Mouse (Mus musculus): ENCODE results near the gene Pigo. TPM values are rescaled to one million over a fixed set of nuclear protein-coding genes. Genes with fewer than 3 reads are reported as not detected.

The Pigo gene
- polyA plus RNA-seq, 1 experiment from 2014 or later, result 13.2 TPM

DNA sequence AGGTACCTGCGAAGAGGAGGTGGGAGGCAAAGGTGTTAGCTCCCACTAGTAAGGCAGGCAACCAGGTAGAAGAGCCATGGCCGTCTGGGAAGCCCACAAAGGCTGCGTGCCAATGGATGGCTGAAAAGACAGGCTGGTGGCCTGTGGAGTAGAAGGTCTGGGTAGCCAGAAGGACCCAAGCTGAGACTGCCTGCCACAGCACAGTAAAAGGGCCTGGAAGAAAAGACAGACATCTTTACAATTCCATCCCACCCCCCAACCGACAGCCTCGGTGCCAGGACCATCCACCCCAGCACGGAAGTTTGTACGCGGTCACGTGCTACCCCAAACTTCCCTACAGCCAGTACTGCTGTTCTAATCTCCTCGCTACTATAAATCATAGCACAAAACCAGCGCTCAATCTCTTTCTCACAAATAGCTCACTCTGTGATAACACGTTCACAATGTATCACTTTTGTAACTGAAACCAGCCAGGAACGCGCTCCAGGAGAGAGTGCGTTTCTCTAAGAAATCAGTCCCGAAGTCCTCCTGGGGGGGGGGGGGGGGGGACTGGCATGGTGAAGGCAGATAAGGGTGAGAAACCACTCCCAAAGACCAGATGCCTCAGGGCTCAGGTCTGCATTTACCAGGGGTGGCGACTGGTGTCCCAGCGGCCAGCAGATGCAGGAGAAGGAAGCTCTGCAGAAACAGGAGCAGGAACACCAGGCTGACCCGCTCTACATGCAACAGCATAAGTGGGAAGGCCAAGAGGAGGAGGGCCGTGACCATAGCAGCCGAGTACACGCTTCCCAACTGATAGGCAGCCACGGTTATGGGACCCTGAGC, 5.8 kb downstream of the Pigo start:
- Histone ChIP-seq H3K27ac (ENCODE audit: low read depth, low read length) (no peak overlapping the region), H3K4me3 (ENCODE audit: low read depth, low read length) (no peak overlapping the region), H3K4me2 (no peak overlapping the region), H3K36me3 (ENCODE audit: control insufficient read depth, insufficient read depth, low read length) (peaks cover 24% of the 10 kb centered on the region), H3K9ac (ENCODE audit: low read depth, low read length) (no peak overlapping the region), H3K27me3 (ENCODE audit: control insufficient read depth, insufficient read depth, low read length) (no peaks in the 10 kb centered on the region), H3K9me3 (replicated peaks; ENCODE audit: control insufficient read depth, low read length) (no peaks in the 10 kb centered on the region), H3K4me1 (ENCODE audit: control insufficient read depth, insufficient read depth, low read length) (peaks cover 3% of the 10 kb centered on the region)
- no peak for ATAC-seq (replicated peaks; ENCODE audit: insufficient number of reproducible peaks, low FRiP score, low TSS enrichment)
- 85% methylated on average over 23 of the region's 23 CpGs for WGBS (ENCODE audit: insufficient replicate concordance)

DNA sequence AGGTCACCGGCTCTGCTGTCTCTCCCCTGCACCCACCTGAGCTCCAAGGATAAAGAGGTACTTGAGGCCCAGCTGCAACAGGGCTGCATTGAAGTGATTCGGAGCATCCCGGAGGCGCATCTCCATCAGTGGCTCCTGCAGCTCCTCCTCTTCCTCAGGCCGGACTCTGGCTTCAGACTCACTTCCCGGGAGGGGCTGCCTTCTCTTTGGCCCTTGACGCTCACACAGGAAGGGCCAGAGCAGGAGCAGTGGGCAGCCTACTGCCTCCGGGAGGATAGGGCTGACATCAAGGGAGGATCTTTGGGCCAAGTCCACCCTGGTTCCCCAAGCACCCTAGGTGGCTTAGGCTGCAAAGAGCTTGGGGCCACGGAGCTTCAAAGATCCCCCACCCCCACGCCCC, 6.4 kb downstream of the Pigo start:
- H3K36me3 ChIP-seq (ENCODE audit: control insufficient read depth, insufficient read depth, low read length), result peaks cover 24% of the 10 kb centered on the region
- no peaks in the 10 kb centered on the region for H3K4me1 ChIP-seq (ENCODE audit: control insufficient read depth, insufficient read depth, low read length)
- ATAC-seq (replicated peaks; ENCODE audit: insufficient number of reproducible peaks, low FRiP score, low TSS enrichment), result no peak
- H3K4me2 ChIP-seq, result no peak overlapping the region
- WGBS (ENCODE audit: insufficient replicate concordance), result 92% methylated on average over 10 of the region's 10 CpGs
- H3K27me3 ChIP-seq (ENCODE audit: control insufficient read depth, insufficient read depth, low read length), result no peaks in the 10 kb centered on the region
- no peak overlapping the region for H3K27ac ChIP-seq (ENCODE audit: low read depth, low read length)
- no peak overlapping the region for H3K9ac ChIP-seq (ENCODE audit: low read depth, low read length)
- H3K4me3 ChIP-seq (ENCODE audit: low read depth, low read length), result no peak overlapping the region
- no peaks in the 10 kb centered on the region for H3K9me3 ChIP-seq (replicated peaks; ENCODE audit: control insufficient read depth, low read length)

DNA sequence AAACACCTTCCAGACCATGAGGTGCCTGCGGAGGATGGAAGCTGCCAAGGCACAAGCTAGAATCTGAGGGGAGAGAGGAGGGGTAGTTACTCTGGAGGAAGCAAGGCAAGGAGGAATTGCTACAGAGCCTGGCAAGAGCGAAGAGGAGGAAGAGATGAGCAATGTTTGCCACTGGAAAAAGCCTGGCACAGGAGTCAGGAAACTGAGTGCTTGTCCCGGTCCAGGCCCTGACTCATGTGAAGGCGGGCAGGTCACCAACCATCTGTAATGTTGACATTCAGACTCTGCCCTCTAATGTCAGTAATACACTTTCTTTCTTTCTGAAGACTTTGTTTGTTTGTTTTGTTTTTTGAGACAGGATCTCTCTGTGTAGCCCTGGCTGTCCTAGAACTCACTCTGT, 7.5 kb downstream of the Pigo start:
- Histone ChIP-seq H3K27ac (ENCODE audit: low read depth, low read length) (no peak overlapping the region), H3K4me1 (ENCODE audit: control insufficient read depth, insufficient read depth, low read length) (no peaks in the 10 kb centered on the region), H3K9ac (ENCODE audit: low read depth, low read length) (no peak overlapping the region), H3K27me3 (ENCODE audit: control insufficient read depth, insufficient read depth, low read length) (no peaks in the 10 kb centered on the region), H3K4me3 (ENCODE audit: low read depth, low read length) (no peak overlapping the region), H3K36me3 (ENCODE audit: control insufficient read depth, insufficient read depth, low read length) (peaks cover 21% of the 10 kb centered on the region), H3K9me3 (replicated peaks; ENCODE audit: control insufficient read depth, low read length) (no peaks in the 10 kb centered on the region), H3K4me2 (no peak overlapping the region)
- ATAC-seq (replicated peaks; ENCODE audit: insufficient number of reproducible peaks, low FRiP score, low TSS enrichment), result no peak
- WGBS (ENCODE audit: insufficient replicate concordance), result 87% methylated on average over 4 of the region's 4 CpGs

DNA sequence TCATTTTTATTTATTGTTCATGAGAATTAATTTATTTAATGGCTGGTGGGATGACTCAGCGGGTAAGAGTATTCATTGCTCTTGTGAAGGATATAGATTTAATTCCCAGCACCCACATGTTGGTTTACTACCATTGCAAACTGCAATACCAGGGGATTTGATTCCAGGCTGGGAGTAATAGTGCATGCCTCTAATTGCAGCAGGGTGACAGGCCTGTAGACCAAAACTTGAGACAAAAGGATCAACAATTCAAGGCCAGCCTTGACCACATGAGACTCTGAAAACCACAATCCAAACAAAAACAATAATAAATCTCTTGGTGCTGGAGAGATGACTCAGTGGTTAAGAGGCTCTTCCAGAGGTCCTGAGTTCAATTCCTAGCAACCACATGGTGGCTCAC, 13.5 kb downstream of the Pigo start:
- H3K27ac ChIP-seq (ENCODE audit: low read depth, low read length), result no peak overlapping the region
- peaks cover 7% of the 10 kb centered on the region; the same call in 1 of the 2 replicates for H3K4me1 ChIP-seq (ENCODE audit: control insufficient read depth, insufficient read depth, low read length)
- no peaks in the 10 kb centered on the region for H3K9me3 ChIP-seq (replicated peaks; ENCODE audit: control insufficient read depth, low read length)
- no peaks in the 10 kb centered on the region for H3K36me3 ChIP-seq (ENCODE audit: control insufficient read depth, insufficient read depth, low read length)
- no peaks in the 10 kb centered on the region for H3K27me3 ChIP-seq (ENCODE audit: control insufficient read depth, insufficient read depth, low read length)
- no peak overlapping the region for H3K4me2 ChIP-seq
- no peak overlapping the region for H3K9ac ChIP-seq (ENCODE audit: low read depth, low read length)
- 91% methylated on average over 1 of the region's 1 CpGs for WGBS (ENCODE audit: insufficient replicate concordance)
- ATAC-seq (replicated peaks; ENCODE audit: insufficient number of reproducible peaks, low FRiP score, low TSS enrichment), result no peak
- H3K4me3 ChIP-seq (ENCODE audit: low read depth, low read length), result no peak overlapping the region

DNA sequence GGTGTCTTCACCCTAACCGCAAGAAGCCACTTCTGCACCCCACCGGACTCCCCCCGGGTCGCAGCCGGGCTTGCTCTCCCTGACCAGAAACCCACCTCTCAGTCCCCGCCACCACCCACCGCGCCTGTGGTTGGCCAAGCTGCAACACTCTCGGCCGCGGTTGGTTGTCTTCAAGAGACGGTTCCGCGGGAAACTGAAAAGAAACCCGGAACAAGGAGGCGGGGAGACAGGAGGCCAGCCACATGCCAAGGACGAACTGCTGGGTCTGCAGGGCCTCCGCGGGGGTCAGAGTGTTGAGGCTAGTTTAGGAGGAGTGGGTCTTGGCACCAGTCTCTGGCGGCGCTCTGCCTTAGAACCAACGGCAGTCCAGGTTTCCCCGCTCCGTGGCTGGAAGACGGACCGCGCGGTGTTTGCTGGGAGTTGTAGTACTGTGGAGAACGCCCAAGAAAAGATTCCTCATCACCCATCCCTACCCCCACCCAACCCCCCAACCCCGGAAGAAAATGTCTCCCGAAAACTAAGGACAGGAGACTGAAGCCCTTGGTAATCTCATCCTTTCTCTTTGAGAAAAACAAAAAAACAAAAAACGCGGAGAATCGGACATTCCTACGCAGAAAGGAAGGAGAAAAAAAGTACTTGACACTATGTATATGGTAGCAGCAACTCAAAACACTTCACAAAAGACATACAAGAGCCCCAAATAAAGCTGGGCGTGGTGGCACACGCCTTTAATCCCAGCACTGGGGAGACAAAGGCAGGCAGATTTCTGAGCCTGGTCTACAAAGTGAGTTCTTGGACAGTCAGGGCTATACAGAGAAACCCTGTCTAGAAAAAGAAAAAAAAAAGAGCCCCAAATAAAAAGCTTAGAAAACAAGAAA, 15.2 kb downstream of the Pigo start, which contains the start of gene Fancg:
Fancg (minus strand) TSS at position 346 of the 878 bp plus-strand sequence.
- H3K9me3 ChIP-seq (replicated peaks; ENCODE audit: control insufficient read depth, low read length), result no peaks in the 10 kb centered on the region
- peak within 1 kb of the TSS; percentile 76 for H3K9ac ChIP-seq (ENCODE audit: low read depth, low read length)
- no peaks in the 10 kb centered on the region for H3K27me3 ChIP-seq (ENCODE audit: control insufficient read depth, insufficient read depth, low read length)
- ATAC-seq (replicated peaks; ENCODE audit: insufficient number of reproducible peaks, low FRiP score, low TSS enrichment), result peak; percentile 83
- H3K36me3 ChIP-seq (ENCODE audit: control insufficient read depth, insufficient read depth, low read length), result no peaks in the 10 kb centered on the region
- H3K4me1 ChIP-seq (ENCODE audit: control insufficient read depth, insufficient read depth, low read length), result peaks cover 7% of the 10 kb centered on the region; the same call in 1 of the 2 replicates
- peak within 1 kb of the TSS; percentile 71 for H3K4me3 ChIP-seq (ENCODE audit: low read depth, low read length)
- H3K4me2 ChIP-seq, result peak within 1 kb of the TSS; percentile 78
- H3K27ac ChIP-seq (ENCODE audit: low read depth, low read length), result peak within 1 kb of the TSS; percentile 46
- 2% methylated on average over 37 of the region's 37 CpGs for WGBS (ENCODE audit: insufficient replicate concordance)

DNA sequence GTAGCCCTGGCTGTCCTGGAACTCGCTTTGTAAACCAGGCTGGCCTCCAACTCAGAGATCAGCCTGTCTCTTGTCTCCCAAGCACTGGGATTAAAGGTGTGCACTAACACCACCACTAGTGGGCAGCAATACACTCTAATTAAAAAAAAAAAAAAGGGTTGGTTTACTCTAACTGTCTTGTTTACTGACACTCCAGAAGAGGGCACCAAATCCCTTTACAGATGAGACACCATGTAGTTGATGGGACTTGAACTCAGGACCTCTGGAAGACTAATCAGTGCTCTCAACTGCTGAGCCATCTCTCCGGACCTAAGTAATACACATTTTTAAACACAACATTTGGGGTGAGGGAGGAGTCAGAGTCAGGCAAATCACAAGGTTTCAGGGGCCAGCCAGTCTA, 19.9 kb downstream of the Pigo start:
- WGBS (ENCODE audit: insufficient replicate concordance), result 53% methylated on average over 2 of the region's 2 CpGs
- no peak for ATAC-seq (replicated peaks; ENCODE audit: insufficient number of reproducible peaks, low FRiP score, low TSS enrichment)

DNA sequence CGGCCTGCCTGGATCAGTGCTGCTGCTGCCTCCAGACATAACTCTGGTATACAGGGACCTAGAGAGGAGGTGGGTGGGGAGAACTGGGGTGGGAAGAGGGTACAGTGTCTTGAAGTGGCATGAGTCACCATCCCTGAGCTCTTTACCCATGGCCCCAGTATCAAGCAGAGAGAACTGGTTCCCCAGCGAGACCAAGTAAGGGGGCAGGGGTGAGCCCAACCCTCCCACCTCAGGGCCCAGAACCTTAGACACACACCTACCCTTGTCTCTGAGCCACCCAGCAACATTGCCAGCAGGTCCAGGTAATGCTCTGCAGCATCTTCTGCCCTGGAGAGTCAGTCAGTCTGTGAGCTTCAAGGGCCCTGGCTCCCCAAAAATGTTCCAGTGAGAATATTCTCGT, 20.7 kb downstream of the Pigo start:
- H3K27ac ChIP-seq (ENCODE audit: low read depth, low read length), result no peak overlapping the region
- no peak overlapping the region for H3K4me3 ChIP-seq (ENCODE audit: low read depth, low read length)
- ATAC-seq (replicated peaks; ENCODE audit: insufficient number of reproducible peaks, low FRiP score, low TSS enrichment), result no peak
- H3K4me2 ChIP-seq, result no peak overlapping the region
- no peaks in the 10 kb centered on the region for H3K27me3 ChIP-seq (ENCODE audit: control insufficient read depth, insufficient read depth, low read length)
- H3K9ac ChIP-seq (ENCODE audit: low read depth, low read length), result no peak overlapping the region
- H3K36me3 ChIP-seq (ENCODE audit: control insufficient read depth, insufficient read depth, low read length), result no peaks in the 10 kb centered on the region
- no peaks in the 10 kb centered on the region for H3K9me3 ChIP-seq (replicated peaks; ENCODE audit: control insufficient read depth, low read length)
- H3K4me1 ChIP-seq (ENCODE audit: control insufficient read depth, insufficient read depth, low read length), result peaks cover 7% of the 10 kb centered on the region; the same call in 1 of the 2 replicates
- 94% methylated on average over 3 of the region's 3 CpGs for WGBS (ENCODE audit: insufficient replicate concordance)

More for the DNA sequence above, 19.9 kb downstream of the Pigo start:
- Histone ChIP-seq H3K9me3 (replicated peaks; ENCODE audit: control insufficient read depth, low read length) (no peaks in the 10 kb centered on the region), H3K36me3 (ENCODE audit: control insufficient read depth, insufficient read depth, low read length) (no peaks in the 10 kb centered on the region), H3K4me3 (ENCODE audit: low read depth, low read length) (no peak overlapping the region), H3K9ac (ENCODE audit: low read depth, low read length) (no peak overlapping the region), H3K4me2 (no peak overlapping the region), H3K4me1 (ENCODE audit: control insufficient read depth, insufficient read depth, low read length) (peaks cover 7% of the 10 kb centered on the region; the same call in 1 of the 2 replicates), H3K27ac (ENCODE audit: low read depth, low read length) (no peak overlapping the region), H3K27me3 (ENCODE audit: control insufficient read depth, insufficient read depth, low read length) (no peaks in the 10 kb centered on the region)

DNA sequence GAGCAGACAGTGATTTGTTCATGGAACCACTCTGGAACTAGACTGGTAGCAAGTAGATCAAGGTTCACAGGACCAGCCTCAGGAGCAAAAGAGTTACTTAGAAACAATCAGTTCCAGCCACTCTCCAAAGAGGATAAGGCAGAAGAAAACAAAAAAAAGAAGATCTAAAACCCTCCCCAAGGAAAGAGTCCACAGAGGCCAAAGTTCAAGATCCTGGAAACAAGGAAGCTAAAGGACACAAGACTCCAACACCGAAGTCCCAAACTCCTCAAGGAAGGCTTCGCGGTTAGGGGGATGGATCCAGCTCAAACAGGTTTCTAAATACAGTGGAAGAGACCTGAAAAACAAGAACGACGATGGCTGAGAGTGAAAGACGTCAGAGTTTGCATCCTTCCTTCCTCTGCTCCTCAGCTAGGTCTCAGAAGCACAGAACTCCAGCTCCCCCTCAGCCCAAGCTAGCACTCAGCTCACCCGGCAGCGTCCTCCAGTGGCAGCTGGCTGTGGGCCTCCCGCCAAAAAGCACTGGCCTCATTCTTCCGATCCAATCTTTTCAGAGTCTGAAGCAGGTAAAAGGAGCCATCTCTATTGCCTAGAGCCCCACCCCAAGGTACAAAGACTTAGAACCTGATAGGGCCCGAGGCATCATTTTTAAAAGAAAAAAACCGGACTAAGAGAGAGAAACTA, 22.7 kb downstream of the Pigo start:
- H3K4me3 ChIP-seq (ENCODE audit: low read depth, low read length), result no peak overlapping the region
- no peaks in the 10 kb centered on the region for H3K27me3 ChIP-seq (ENCODE audit: control insufficient read depth, insufficient read depth, low read length)
- WGBS (ENCODE audit: insufficient replicate concordance), result 79% methylated on average over 12 of the region's 12 CpGs
- ATAC-seq (replicated peaks; ENCODE audit: insufficient number of reproducible peaks, low FRiP score, low TSS enrichment), result no peak
- H3K9ac ChIP-seq (ENCODE audit: low read depth, low read length), result no peak overlapping the region
- no peaks in the 10 kb centered on the region for H3K36me3 ChIP-seq (ENCODE audit: control insufficient read depth, insufficient read depth, low read length)
- no peaks in the 10 kb centered on the region for H3K9me3 ChIP-seq (replicated peaks; ENCODE audit: control insufficient read depth, low read length)
- no peak overlapping the region for H3K27ac ChIP-seq (ENCODE audit: low read depth, low read length)
- H3K4me1 ChIP-seq (ENCODE audit: control insufficient read depth, insufficient read depth, low read length), result peaks cover 6% of the 10 kb centered on the region; the same call in 1 of the 2 replicates
- no peak overlapping the region for H3K4me2 ChIP-seq

Measured in heart, embryonic 11.5 days (tissue).